Comparison of ENCODE assay signal across 8 mouse cellular contexts in genomic region chr7:74553111-74553650, GRCm38 (mm10). TPM values are rescaled to one million over a fixed set of nuclear protein-coding genes. Genes with fewer than 3 reads are reported as not detected.
DNase-seq lines count a peak whose midpoint lies in the region; ATAC-seq and TF ChIP-seq lines count a peak whose summit lies in the region.

No protein-coding gene starts in this region.

- no peak for TF ChIP-seq POLR2A in liver, adult 2 months (IDR thresholded peaks at IDR 0.05; ENCODE audit: extremely low read depth, insufficient read depth, low read length)

- H3K36me3 ChIP-seq in liver, adult 2 months (ENCODE audit: control insufficient read depth, insufficient read depth, low read length) = no peaks in the 10 kb centered on the region
- no peaks in the 10 kb centered on the region for H3K36me3 ChIP-seq in embryonic facial prominence, embryonic 14.5 days (ENCODE audit: control insufficient read depth, insufficient read depth, low read length)
- H3K36me3 ChIP-seq in neural tube, embryonic 13.5 days = no peaks in the 10 kb centered on the region

- 51% methylated on average over 8 of the region's 8 CpGs for WGBS in liver, adult 2 months
- WGBS in embryonic facial prominence, embryonic 14.5 days = 37% methylated on average over 8 of the region's 8 CpGs
- 61% methylated on average over 8 of the region's 8 CpGs for WGBS in neural tube, embryonic 13.5 days

- peak overlapping the region; percentile 80; the same call in 1 of the 2 replicates for H3K4me3 ChIP-seq in liver, adult 2 months (ENCODE audit: insufficient read depth, low read depth, low read length)
- H3K4me3 ChIP-seq in embryonic facial prominence, embryonic 14.5 days (ENCODE audit: low read depth, low read length) = peak overlapping the region; percentile 74
- H3K4me3 ChIP-seq in neural tube, embryonic 13.5 days = peak overlapping the region; percentile 79

- ATAC-seq in embryonic facial prominence, embryonic 14.5 days (ENCODE audit: low read depth) = no peak
- no peak for ATAC-seq in neural tube, embryonic 13.5 days (ENCODE audit: low read depth)
- no peak for ATAC-seq in frontal cortex, adult (ENCODE audit: low TSS enrichment)

- no peak overlapping the region for H3K9ac ChIP-seq in liver, adult 2 months (ENCODE audit: low read depth, low read length)
- peak overlapping the region; percentile 78; the same call in 1 of the 2 replicates for H3K9ac ChIP-seq in embryonic facial prominence, embryonic 14.5 days (ENCODE audit: low read depth, low read length)
- peak overlapping the region; percentile 93 for H3K9ac ChIP-seq in neural tube, embryonic 13.5 days

- H3K27ac ChIP-seq in liver, adult 2 months (replicated peaks; ENCODE audit: insufficient read depth, low read depth, low read length) = no peak overlapping the region
- H3K27ac ChIP-seq in embryonic facial prominence, embryonic 14.5 days (replicated peaks; ENCODE audit: low read depth, low read length) = no peak overlapping the region
- peak overlapping the region; percentile 94; the same call in 1 of the 2 replicates for H3K27ac ChIP-seq in neural tube, embryonic 13.5 days (replicated peaks)

- H3K4me2 ChIP-seq in embryonic facial prominence, embryonic 14.5 days (ENCODE audit: low read depth, low read length) = peak overlapping the region; percentile 97
- H3K4me2 ChIP-seq in neural tube, embryonic 13.5 days = peak overlapping the region; percentile 76

- H3K4me1 ChIP-seq in liver, adult 2 months (ENCODE audit: control insufficient read depth, insufficient read depth, low read length) = no peaks in the 10 kb centered on the region
- H3K4me1 ChIP-seq in embryonic facial prominence, embryonic 14.5 days (ENCODE audit: control insufficient read depth, insufficient read depth, low read length) = peaks cover 6% of the 10 kb centered on the region; the same call in 1 of the 2 replicates
- H3K4me1 ChIP-seq in neural tube, embryonic 13.5 days (replicated peaks) = peaks cover 53% of the 10 kb centered on the region

- TF ChIP-seq CTCF in liver, adult 2 months (IDR thresholded peaks at IDR 0.05; ENCODE audit: low read depth, low read length) = no peak

- DNase-seq in liver, adult 2 months (ENCODE audit: extremely low read depth, low read depth, low spot score) = peak; percentile 7
- no peak for DNase-seq in liver
- no peak for DNase-seq in embryonic facial prominence, embryonic 14.5 days (ENCODE audit: low spot score)
- peak; percentile 42 for DNase-seq in induced T-regulatory cell, adult 2 months (ENCODE audit: low read depth)
- DNase-seq in cerebellum, adult 18-20 months = no peak
- no peak for DNase-seq in left cerebral cortex, adult 9 months (ENCODE audit: low spot score in 2 of 2)

- no peaks in the 10 kb centered on the region; the same call in 1 of the 2 replicates for H3K79me2 ChIP-seq in liver, adult 2 months (ENCODE audit: control insufficient read depth, insufficient read depth, low read length)

- H3K9me3 ChIP-seq in embryonic facial prominence, embryonic 14.5 days (ENCODE audit: control insufficient read depth, low read length) = no peaks in the 10 kb centered on the region
- H3K9me3 ChIP-seq in neural tube, embryonic 13.5 days = no peaks in the 10 kb centered on the region

- H3K27me3 ChIP-seq in liver, adult 2 months (ENCODE audit: control insufficient read depth, insufficient read depth, low read length) = peaks cover 5% of the 10 kb centered on the region
- H3K27me3 ChIP-seq in embryonic facial prominence, embryonic 14.5 days (replicated peaks; ENCODE audit: control insufficient read depth, insufficient read depth, low read length) = peaks cover 11% of the 10 kb centered on the region; the same call in 1 of the 2 replicates
- peaks cover 18% of the 10 kb centered on the region for H3K27me3 ChIP-seq in neural tube, embryonic 13.5 days

RNA-seq across cellular contexts. Expression of gene Slco3a1, which starts 1.4 kb away (rescaled TPM):
- total RNA-seq in liver, adult 2 months (2014; rRNA removed) = 2.1 TPM in 2 replicates
- polyA plus RNA-seq in liver, adult 2 months (2012; rRNA removed) = 4.3 and 4.6 TPM in 2 replicates
- polyA plus RNA-seq in embryonic facial prominence, embryonic 14.5 days (2014; fragmentation: Nextera tagmentation; extraction: Ambion mirVana) = 13.4 and 13.9 TPM in 2 replicates
- polyA plus RNA-seq in neural tube, embryonic 13.5 days (2015; fragmentation: Nextera tagmentation; extraction: Ambion mirVana) = 28.6 and 31.8 TPM in 2 replicates

Comparison
In these comparisons a context has a peak if more than half of its experiments do, and no peak if none do; other contexts are left out.
1. DNase-seq: peak in liver, adult 2 months (single experiment) and induced T-regulatory cell, adult 2 months (single experiment); none in liver (single experiment), embryonic facial prominence, embryonic 14.5 days (single experiment), cerebellum, adult 18-20 months (0 of 2) and left cerebral cortex, adult 9 months (0 of 2).
2. Peak in every context shown above with its lines, with median percentiles within 50 percentile points of each other: H3K4me3 ChIP-seq.